Mouse (Mus musculus): ENCODE data around the gene Enpp6. TPM values are rescaled to one million over a fixed set of nuclear protein-coding genes. Genes with fewer than 3 reads are reported as not detected.

Enpp6 gene
- polyA plus RNA-seq, 1 experiment from 2014 or later: 0.60 TPM

GRCm38 (mm10) chr8:47048584-47048983, 61.9 kb downstream of the Enpp6 start:
- no peaks in the 10 kb centered on the region for H3K4me1 ChIP-seq (ENCODE audit: insufficient read depth)
- peaks cover 2% of the 10 kb centered on the region; the same call in 1 of the 2 replicates for H3K9me3 ChIP-seq (ENCODE audit: low read length)
- H3K36me3 ChIP-seq (replicated peaks; ENCODE audit: insufficient read depth, low read length): no peaks in the 10 kb centered on the region
- no peak overlapping the region for H3K4me3 ChIP-seq (ENCODE audit: low read depth, low read length)
- H3K9ac ChIP-seq (replicated peaks): no peak overlapping the region
- H3K27ac ChIP-seq (ENCODE audit: low read depth): no peak overlapping the region
- no peak overlapping the region for H3K4me2 ChIP-seq (ENCODE audit: low read depth, low read length)
- ATAC-seq (no peak), DNase-seq (no peak)
- WGBS (ENCODE audit: insufficient replicate concordance): 80% methylated on average over 10 of the region's 10 CpGs
- no peaks in the 10 kb centered on the region for H3K27me3 ChIP-seq (ENCODE audit: insufficient read depth, low read length)
- TF ChIP-seq CTCF (IDR thresholded peaks at IDR 0.05; ENCODE audit: low read depth) (no peak), EP300 (IDR thresholded peaks at IDR 0.05; ENCODE audit: low read depth) (no peak)

GRCm38 (mm10) chr8:47052643-47053042, 66.0 kb downstream of the Enpp6 start:
- H3K9ac ChIP-seq (replicated peaks): no peak overlapping the region
- no peaks in the 10 kb centered on the region for H3K4me1 ChIP-seq (ENCODE audit: insufficient read depth)
- DNase-seq (no peak), ATAC-seq (no peak)
- no peaks in the 10 kb centered on the region for H3K27me3 ChIP-seq (ENCODE audit: insufficient read depth, low read length)
- H3K4me2 ChIP-seq (ENCODE audit: low read depth, low read length): no peak overlapping the region
- WGBS (ENCODE audit: insufficient replicate concordance): 44% methylated on average over 3 of the region's 3 CpGs
- TF ChIP-seq CTCF (IDR thresholded peaks at IDR 0.05; ENCODE audit: low read depth) (no peak), EP300 (IDR thresholded peaks at IDR 0.05; ENCODE audit: low read depth) (no peak)
- no peak overlapping the region for H3K4me3 ChIP-seq (ENCODE audit: low read depth, low read length)
- H3K9me3 ChIP-seq (ENCODE audit: low read length): no peaks in the 10 kb centered on the region
- H3K27ac ChIP-seq (ENCODE audit: low read depth): no peak overlapping the region
- H3K36me3 ChIP-seq (replicated peaks; ENCODE audit: insufficient read depth, low read length): no peaks in the 10 kb centered on the region

- Histone ChIP-seq H3K27me3 (ENCODE audit: insufficient read depth, low read length) (no peaks in the 10 kb centered on the region), H3K36me3 (replicated peaks; ENCODE audit: insufficient read depth, low read length) (no peaks in the 10 kb centered on the region), H3K27ac (ENCODE audit: low read depth) (no peak overlapping the region), H3K9me3 (ENCODE audit: low read length) (no peaks in the 10 kb centered on the region), H3K4me2 (ENCODE audit: low read depth, low read length) (no peak overlapping the region), H3K4me3 (ENCODE audit: low read depth, low read length) (no peak overlapping the region), H3K4me1 (ENCODE audit: insufficient read depth) (no peaks in the 10 kb centered on the region), H3K9ac (replicated peaks) (no peak overlapping the region)
- no peak for TF ChIP-seq EP300 (IDR thresholded peaks at IDR 0.05; ENCODE audit: low read depth)
- no peak for TF ChIP-seq CTCF (IDR thresholded peaks at IDR 0.05; ENCODE audit: low read depth)
- ATAC-seq (no peak), DNase-seq (no peak)
- WGBS (ENCODE audit: insufficient replicate concordance): 61% methylated on average over 1 of the region's 1 CpGs
Measured at GRCm38 (mm10) chr8:47056086-47056485, 69.4 kb downstream of the Enpp6 start.

- Histone ChIP-seq H3K9me3 (ENCODE audit: low read length) (no peaks in the 10 kb centered on the region), H3K27ac (ENCODE audit: low read depth) (no peak overlapping the region), H3K27me3 (ENCODE audit: insufficient read depth, low read length) (no peaks in the 10 kb centered on the region), H3K36me3 (replicated peaks; ENCODE audit: insufficient read depth, low read length) (no peaks in the 10 kb centered on the region), H3K4me2 (ENCODE audit: low read depth, low read length) (no peak overlapping the region), H3K9ac (replicated peaks) (no peak overlapping the region), H3K4me1 (ENCODE audit: insufficient read depth) (no peaks in the 10 kb centered on the region), H3K4me3 (ENCODE audit: low read depth, low read length) (no peak overlapping the region)
- WGBS (ENCODE audit: insufficient replicate concordance): 75% methylated on average over 4 of the region's 4 CpGs
- ATAC-seq: no peak
- no peak for DNase-seq
- no peak for TF ChIP-seq EP300 (IDR thresholded peaks at IDR 0.05; ENCODE audit: low read depth)
- no peak for TF ChIP-seq CTCF (IDR thresholded peaks at IDR 0.05; ENCODE audit: low read depth)
Measured at GRCm38 (mm10) chr8:47058526-47058925, 71.8 kb downstream of the Enpp6 start.

- no peak for ATAC-seq
- WGBS (ENCODE audit: insufficient replicate concordance): 90% methylated on average over 2 of the region's 2 CpGs
- Histone ChIP-seq H3K4me3 (ENCODE audit: low read depth, low read length) (no peak overlapping the region), H3K4me2 (ENCODE audit: low read depth, low read length) (no peak overlapping the region), H3K9ac (replicated peaks) (no peak overlapping the region), H3K4me1 (ENCODE audit: insufficient read depth) (no peaks in the 10 kb centered on the region), H3K36me3 (replicated peaks; ENCODE audit: insufficient read depth, low read length) (no peaks in the 10 kb centered on the region), H3K27me3 (ENCODE audit: insufficient read depth, low read length) (no peaks in the 10 kb centered on the region), H3K27ac (ENCODE audit: low read depth) (no peak overlapping the region), H3K9me3 (ENCODE audit: low read length) (no peaks in the 10 kb centered on the region)
- no peak for DNase-seq
- TF ChIP-seq EP300 (IDR thresholded peaks at IDR 0.05; ENCODE audit: low read depth) (no peak), CTCF (IDR thresholded peaks at IDR 0.05; ENCODE audit: low read depth) (no peak)
Measured at GRCm38 (mm10) chr8:47058971-47059370, 72.3 kb downstream of the Enpp6 start.

GRCm38 (mm10) chr8:47061105-47061720, 74.5 kb downstream of the Enpp6 start:
- Histone ChIP-seq H3K27ac (ENCODE audit: low read depth) (no peak overlapping the region), H3K4me2 (ENCODE audit: low read depth, low read length) (no peak overlapping the region), H3K9ac (replicated peaks) (no peak overlapping the region), H3K36me3 (replicated peaks; ENCODE audit: insufficient read depth, low read length) (no peaks in the 10 kb centered on the region), H3K27me3 (ENCODE audit: insufficient read depth, low read length) (no peaks in the 10 kb centered on the region), H3K9me3 (ENCODE audit: low read length) (no peaks in the 10 kb centered on the region), H3K4me3 (ENCODE audit: low read depth, low read length) (no peak overlapping the region), H3K4me1 (ENCODE audit: insufficient read depth) (no peaks in the 10 kb centered on the region)
- no peak for ATAC-seq
- whole genome bisulfite sequencing (ENCODE audit: insufficient replicate concordance): 53% methylated on average over 7 of the region's 7 CpGs
- TF ChIP-seq EP300 (IDR thresholded peaks at IDR 0.05; ENCODE audit: low read depth) (no peak), CTCF (IDR thresholded peaks at IDR 0.05; ENCODE audit: low read depth) (no peak)
- no peak for DNase-seq

All from liver, postnatal 0 days (tissue).